Mouse (Mus musculus) erythroblast, embryonic 14.5 days (primary cell): ENCODE measurements around the gene Serhl.

Experiments
- GATA1 ChIP-seq: IDR thresholded peaks from 2 replicates; pipeline ENCODE4 v1.6.1; 2012; ENCODE audit warnings: low read length, inconsistent platforms, mixed read lengths
- TAL1 ChIP-seq: IDR thresholded peaks from 3 replicates; pipeline ENCODE4 v1.6.1; 2012; ENCODE audit warnings: low read length, inconsistent platforms, mixed read lengths

GRCm38 (mm10) chr15:83129530-83130231 is 40.4 kb downstream of the Serhl start:
- no peak for TF ChIP-seq GATA1
- no peak for TF ChIP-seq TAL1
